22 mouse cellular contexts compared by ENCODE assay signal in the genomic region with DNA sequence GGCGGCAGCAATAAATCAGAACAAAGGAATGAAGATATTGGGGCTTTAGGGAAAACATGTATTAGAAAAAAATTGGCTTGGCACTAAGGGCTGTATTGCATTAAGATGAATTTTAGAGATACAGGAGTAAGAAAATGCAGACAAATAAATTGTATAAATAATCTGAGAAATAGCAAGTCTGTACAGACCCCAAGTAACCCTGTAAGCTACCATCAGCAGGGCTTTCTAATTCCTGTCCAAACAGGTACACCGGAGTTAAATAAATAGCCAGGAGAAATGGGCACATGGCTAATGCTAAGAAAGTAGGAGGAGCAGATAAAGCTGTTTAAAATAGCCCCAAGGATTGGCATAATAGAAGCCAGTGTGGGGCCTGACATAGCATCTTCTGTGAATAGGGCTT. TPM values are rescaled to one million over a fixed set of nuclear protein-coding genes. Genes with fewer than 3 reads are reported as not detected.
DNase-seq lines count a peak whose midpoint lies in the region; ATAC-seq lines count a peak whose summit lies in the region.
"Had no signal": no experiment of that assay in that cellular context is flagged by ENCODE, and none has a peak within 500 bp of the region (broad histone marks: within the 10 kb centered on the region; RNA-seq: fewer than 3 reads in every experiment).

No protein-coding gene starts in this region.

- H3K27ac ChIP-seq in midbrain, embryonic 14.5 days (replicated peaks; ENCODE audit: low read depth, low read length) = no peak overlapping the region
- H3K27ac ChIP-seq in midbrain, embryonic 11.5 days (ENCODE audit: low read depth, low read length) = no peak overlapping the region
- no peak overlapping the region for H3K27ac ChIP-seq in midbrain, embryonic 16.5 days (ENCODE audit: low read length)
- no peak overlapping the region for H3K27ac ChIP-seq in midbrain, embryonic 13.5 days
- H3K27ac ChIP-seq: embryonic facial prominence, embryonic 13.5 days; embryonic facial prominence, embryonic 15.5 days had no signal

- no peak overlapping the region for H3K4me3 ChIP-seq in midbrain, embryonic 14.5 days (replicated peaks; ENCODE audit: low read depth, low read length)
- no peak overlapping the region for H3K4me3 ChIP-seq in midbrain, embryonic 11.5 days (ENCODE audit: low read depth, low read length)
- H3K4me3 ChIP-seq in midbrain, embryonic 16.5 days (ENCODE audit: low read depth, low read length) = no peak overlapping the region
- H3K4me3 ChIP-seq in midbrain, embryonic 13.5 days (replicated peaks) = no peak overlapping the region
- H3K4me3 ChIP-seq: embryonic facial prominence, embryonic 13.5 days; embryonic facial prominence, embryonic 15.5 days; erythroblast, embryonic 14.5 days had no signal

- peaks cover 5% of the 10 kb centered on the region; the same call in 1 of the 2 replicates for H3K4me1 ChIP-seq in midbrain, embryonic 14.5 days (ENCODE audit: control insufficient read depth, insufficient read depth, low read length)
- H3K4me1 ChIP-seq in midbrain, embryonic 11.5 days (ENCODE audit: control insufficient read depth, insufficient read depth, low read length) = no peaks in the 10 kb centered on the region
- H3K4me1 ChIP-seq in midbrain, embryonic 16.5 days (ENCODE audit: control insufficient read depth, insufficient read depth, low read length) = no peaks in the 10 kb centered on the region; the same call in 1 of the 2 replicates
- peaks cover 8% of the 10 kb centered on the region; the same call in 1 of the 2 replicates for H3K4me1 ChIP-seq in midbrain, embryonic 13.5 days (replicated peaks)
- H3K4me1 ChIP-seq: embryonic facial prominence, embryonic 13.5 days; embryonic facial prominence, embryonic 15.5 days had no signal

- no peak for ATAC-seq in midbrain, embryonic 14.5 days (ENCODE audit: low FRiP score, low TSS enrichment)
- no peak for ATAC-seq in midbrain, embryonic 11.5 days (ENCODE audit: low FRiP score)
- ATAC-seq in midbrain, embryonic 16.5 days = peak; percentile 64; the same call in 1 of the 2 replicates
- no peak for ATAC-seq in midbrain, embryonic 13.5 days
- ATAC-seq: forebrain, embryonic 14.5 days; forebrain, postnatal 0 days had no signal

- H3K27me3 ChIP-seq in midbrain, embryonic 14.5 days (ENCODE audit: control insufficient read depth, insufficient read depth, low read length) = no peaks in the 10 kb centered on the region
- H3K27me3 ChIP-seq in midbrain, embryonic 11.5 days (ENCODE audit: control insufficient read depth, insufficient read depth, low read length) = no peaks in the 10 kb centered on the region
- no peaks in the 10 kb centered on the region for H3K27me3 ChIP-seq in midbrain, embryonic 16.5 days (ENCODE audit: control insufficient read depth, insufficient read depth, low read depth, low read length)
- no peaks in the 10 kb centered on the region for H3K27me3 ChIP-seq in midbrain, embryonic 13.5 days
- H3K27me3 ChIP-seq: embryonic facial prominence, embryonic 13.5 days; embryonic facial prominence, embryonic 15.5 days had no signal

- H3K36me3 ChIP-seq in midbrain, embryonic 14.5 days (ENCODE audit: control insufficient read depth, insufficient read depth, low read length) = no peaks in the 10 kb centered on the region
- no peaks in the 10 kb centered on the region for H3K36me3 ChIP-seq in midbrain, embryonic 11.5 days (ENCODE audit: control insufficient read depth, insufficient read depth, low read length)
- no peaks in the 10 kb centered on the region for H3K36me3 ChIP-seq in midbrain, embryonic 16.5 days (ENCODE audit: control insufficient read depth, insufficient read depth, low read length)
- H3K36me3 ChIP-seq in midbrain, embryonic 13.5 days = no peaks in the 10 kb centered on the region
- H3K36me3 ChIP-seq: embryonic facial prominence, embryonic 13.5 days; embryonic facial prominence, embryonic 15.5 days had no signal

- DNase-seq in midbrain, embryonic 14.5 days = peak; percentile 13
- no peak for DNase-seq in midbrain, embryonic 11.5 days (ENCODE audit: low spot score, missing footprints)
- DNase-seq in gonadal fat pad, adult 2 months (ENCODE audit: low read depth) = peak; percentile 84
- no peak for DNase-seq in layer of hippocampus, adult 9-10 months (ENCODE audit: low spot score)
- no peak for DNase-seq in thymus, postnatal 0 days (ENCODE audit: low spot score)
- DNase-seq: adrenal gland, adult 2 months; adrenal gland, postnatal 10 days; adrenal gland, postnatal 25 days; cerebellum, adult 11 months; cerebellum, adult 18-20 months; cerebellum, adult 8-10 months; cerebellum, adult 9-11 months; cerebellum, postnatal 14 days; cerebellum, postnatal 36 days; embryo, embryonic 11 days; forebrain, postnatal 0 days had no signal

- 58% methylated on average over 2 of the region's 2 CpGs for WGBS in midbrain, embryonic 14.5 days
- WGBS in midbrain, embryonic 11.5 days = 79% methylated on average over 2 of the region's 2 CpGs
- 55% methylated on average over 2 of the region's 2 CpGs for WGBS in midbrain, embryonic 16.5 days
- 79% methylated on average over 2 of the region's 2 CpGs for WGBS in midbrain, embryonic 13.5 days

- H3K9me3 ChIP-seq in midbrain, embryonic 14.5 days (ENCODE audit: control insufficient read depth, low read length) = no peaks in the 10 kb centered on the region
- no peaks in the 10 kb centered on the region for H3K9me3 ChIP-seq in midbrain, embryonic 11.5 days (ENCODE audit: control insufficient read depth, low read length)
- no peaks in the 10 kb centered on the region for H3K9me3 ChIP-seq in midbrain, embryonic 16.5 days (replicated peaks; ENCODE audit: control insufficient read depth, low read length, poor library complexity, severe bottlenecking)
- no peaks in the 10 kb centered on the region for H3K9me3 ChIP-seq in midbrain, embryonic 13.5 days
- H3K9me3 ChIP-seq: embryonic facial prominence, embryonic 13.5 days; embryonic facial prominence, embryonic 15.5 days had no signal

- no peak overlapping the region for H3K9ac ChIP-seq in midbrain, embryonic 14.5 days (replicated peaks; ENCODE audit: low read length)
- no peak overlapping the region for H3K9ac ChIP-seq in midbrain, embryonic 11.5 days (ENCODE audit: low read length)
- no peak overlapping the region for H3K9ac ChIP-seq in midbrain, embryonic 16.5 days (ENCODE audit: low read depth, low read length)
- H3K9ac ChIP-seq in midbrain, embryonic 13.5 days (replicated peaks) = no peak overlapping the region
- H3K9ac ChIP-seq: embryonic facial prominence, embryonic 13.5 days; embryonic facial prominence, embryonic 15.5 days; forebrain, postnatal 0 days had no signal

- no peak overlapping the region for H3K4me2 ChIP-seq in midbrain, embryonic 14.5 days (ENCODE audit: low read length)
- no peak overlapping the region for H3K4me2 ChIP-seq in midbrain, embryonic 11.5 days
- H3K4me2 ChIP-seq in midbrain, embryonic 16.5 days (ENCODE audit: low read length) = no peak overlapping the region
- no peak overlapping the region for H3K4me2 ChIP-seq in midbrain, embryonic 13.5 days (replicated peaks)
- H3K4me2 ChIP-seq: embryonic facial prominence, embryonic 13.5 days; embryonic facial prominence, embryonic 15.5 days had no signal

RNA-seq across cellular contexts. Expression of a gene that starts 32.7 kb away (rescaled TPM):
- 30.4 and 41.4 TPM in 2 replicates for polyA plus RNA-seq in midbrain, embryonic 14.5 days (2014; fragmentation: Nextera tagmentation; extraction: Ambion mirVana)
- polyA plus RNA-seq in midbrain, embryonic 11.5 days (2014; fragmentation: Nextera tagmentation; extraction: Ambion mirVana) = 16.7 and 17.1 TPM in 2 replicates
- polyA plus RNA-seq in midbrain, embryonic 16.5 days (2015; fragmentation: Nextera tagmentation; extraction: Ambion mirVana) = 23.3 and 25.9 TPM in 2 replicates
- polyA plus RNA-seq in midbrain, embryonic 13.5 days (2015; fragmentation: Nextera tagmentation; extraction: Ambion mirVana) = 18.6 and 22.2 TPM in 2 replicates
- 4.8 and 5.3 TPM in 2 replicates for polyA plus RNA-seq in gonadal fat pad, adult 2 months (2012; rRNA removed)
- polyA plus RNA-seq in thymus, postnatal 0 days (2015; fragmentation: Nextera tagmentation; extraction: Ambion mirVana) = 1.4 and 1.8 TPM in 2 replicates

Comparison
In these comparisons a context has a peak if more than half of its experiments do, and no peak if none do; other contexts are left out.
1. DNase-seq: peak in midbrain, embryonic 14.5 days (single experiment) and gonadal fat pad, adult 2 months (single experiment); none in midbrain, embryonic 11.5 days (single experiment), layer of hippocampus, adult 9-10 months (single experiment) and thymus, postnatal 0 days (single experiment).